Mouse (Mus musculus) megakaryocyte, embryonic 14.5 days (primary cell): Measurements from ENCODE around the gene Nhp2.

Experiments used
- FLI1 ChIP-seq: IDR thresholded peaks from 2 replicates; pipeline ENCODE4 v1.6.1; 2012; ENCODE audit warnings: low read length, inconsistent platforms, mixed read lengths
- GATA1 ChIP-seq: IDR thresholded peaks from 3 replicates; pipeline ENCODE4 v1.6.1; 2012; ENCODE audit warnings: mixed read lengths, low read length, inconsistent platforms, borderline replicate concordance

GRCm38 (mm10) chr11:51597553-51597952 lies 22.0 kb upstream of the Nhp2 start:
- no peak for TF ChIP-seq GATA1
- TF ChIP-seq FLI1, result no peak
